In the genomic region with DNA sequence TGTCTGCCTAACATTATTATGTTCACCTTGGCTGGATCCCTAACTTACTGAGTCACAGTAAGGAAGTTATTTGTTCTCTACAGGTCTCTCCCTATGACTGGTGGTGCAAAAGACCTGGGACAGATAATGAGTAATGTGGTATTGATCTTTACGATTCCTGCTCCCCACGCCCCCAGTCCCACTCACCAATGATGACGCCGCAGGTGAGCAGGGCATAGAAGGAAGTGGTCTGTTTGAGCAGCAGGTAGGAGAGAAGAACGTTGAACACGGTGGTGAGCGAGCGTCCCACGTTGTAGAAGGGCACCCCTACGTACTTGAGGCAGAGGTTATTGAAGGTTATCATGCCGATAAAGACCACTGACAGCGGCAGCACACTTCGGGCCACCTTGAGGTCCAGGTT, we compare ENCODE assay signal across 8 mouse cellular contexts. TPM values are rescaled to one million over a fixed set of nuclear protein-coding genes. Genes with fewer than 3 reads are reported as not detected.
DNase-seq lines count a peak whose midpoint lies in the region; ATAC-seq and TF ChIP-seq lines count a peak whose summit lies in the region.

No protein-coding gene starts in this region.

- peak overlapping the region; percentile 71 for H3K4me3 ChIP-seq in thymus, adult 2 months (ENCODE audit: control insufficient read depth, insufficient read depth, low read length)
- peak overlapping the region; percentile 78 for H3K4me3 ChIP-seq in liver, embryonic 12.5 days

- no peaks in the 10 kb centered on the region for H3K9me3 ChIP-seq in liver, embryonic 12.5 days (replicated peaks)

- H3K27ac ChIP-seq in thymus, adult 2 months (ENCODE audit: control insufficient read depth, insufficient read depth, low read length): no peak overlapping the region
- H3K27ac ChIP-seq in liver, embryonic 12.5 days: no peak overlapping the region

- no peaks in the 10 kb centered on the region for H3K27me3 ChIP-seq in thymus, adult 2 months (ENCODE audit: control insufficient read depth, insufficient read depth, low read length)
- H3K27me3 ChIP-seq in liver, embryonic 12.5 days (replicated peaks): peaks cover 17% of the 10 kb centered on the region

- TF ChIP-seq POLR2A in thymus, adult 2 months (IDR thresholded peaks at IDR 0.05; ENCODE audit: control insufficient read depth, extremely low read depth, insufficient read depth, low read length, poor library complexity): no peak

- H3K36me3 ChIP-seq in thymus, adult 2 months (ENCODE audit: control insufficient read depth, insufficient read depth, low read length): peaks cover 11% of the 10 kb centered on the region
- H3K36me3 ChIP-seq in liver, embryonic 12.5 days: peaks cover 31% of the 10 kb centered on the region

- peak; percentile 46 for DNase-seq in cerebellum, adult 11-12 months
- DNase-seq in cerebellum, adult 9-10 months: no peak
- DNase-seq in thymus, adult 2 months: no peak
- DNase-seq in thymus, postnatal 14 days: no peak
- DNase-seq in embryo, embryonic 9.5 days (ENCODE audit: extremely low spot score): no peak
- DNase-seq in left cerebral cortex, adult 9 months (ENCODE audit: low spot score in 2 of 2): no peak
- no peak for DNase-seq in natural killer cell, adult 2 months (ENCODE audit: low spot score in 2 of 2)

- peak overlapping the region; percentile 81 for H3K4me2 ChIP-seq in liver, embryonic 12.5 days

- H3K9ac ChIP-seq in liver, embryonic 12.5 days: peak overlapping the region; percentile 80

- no peak for ATAC-seq in liver, embryonic 12.5 days

- peaks cover 37% of the 10 kb centered on the region for H3K4me1 ChIP-seq in thymus, adult 2 months (replicated peaks; ENCODE audit: control insufficient read depth, insufficient read depth, low read length)
- H3K4me1 ChIP-seq in liver, embryonic 12.5 days: peaks cover 48% of the 10 kb centered on the region

- 19% methylated on average over 13 of the region's 13 CpGs for WGBS in thymus, adult 2 months
- 40% methylated on average over 13 of the region's 13 CpGs for whole genome bisulfite sequencing in liver, embryonic 12.5 days (ENCODE audit: insufficient replicate concordance)

- no peak for TF ChIP-seq CTCF in thymus, adult 2 months (IDR thresholded peaks at IDR 0.05; ENCODE audit: borderline replicate concordance, control insufficient read depth, extremely low read depth, insufficient read depth, low read length, poor library complexity)

RNA-seq across cellular contexts. Expression of gene Slc35c1, which starts 1.9 kb away (rescaled TPM):
- polyA plus RNA-seq in thymus, adult 2 months (2012; rRNA removed): 144 and 156 TPM in 2 replicates
- 15.3 and 15.5 TPM in 2 replicates for polyA plus RNA-seq in liver, embryonic 12.5 days (2016; fragmentation: Nextera tagmentation; extraction: Ambion mirVana)

RNA-seq across cellular contexts. Expression of gene Cry2, which starts 24.6 kb away (rescaled TPM):
- polyA plus RNA-seq in thymus, adult 2 months (2012; rRNA removed): 16.2 and 19.6 TPM in 2 replicates
- 14.1 and 14.5 TPM in 2 replicates for polyA plus RNA-seq in liver, embryonic 12.5 days (2016; fragmentation: Nextera tagmentation; extraction: Ambion mirVana)

RNA-seq across cellular contexts. Expression of gene Mapk8ip1, which starts 57.4 kb away (rescaled TPM):
- polyA plus RNA-seq in thymus, adult 2 months (2012; rRNA removed): 10.6 and 11.4 TPM in 2 replicates
- polyA plus RNA-seq in liver, embryonic 12.5 days (2016; fragmentation: Nextera tagmentation; extraction: Ambion mirVana): 4.6 and 4.7 TPM in 2 replicates
